Mouse (Mus musculus): ENCODE data around the gene Esyt1. TPM values are rescaled to one million over a fixed set of nuclear protein-coding genes. Genes with fewer than 3 reads are reported as not detected.
A peak's percentile ranks its signal among the peaks of the same experiment; 100 is the strongest.
"Not testable (repeated sequence)": the region's sequence is repeated elsewhere in the genome, so short reads cannot be mapped to it uniquely, and the experiment has no call there.

The Esyt1 gene
- total RNA-seq, 4 experiments from 2014 or later = 16.5 to 17.5 (median 17.1) TPM

- DNase-seq (ENCODE audit: low spot score) = not testable (repeated sequence)
Measured at GRCm38 (mm10) chr10:128505371-128505667, 20.4 kb downstream of the Esyt1 start.

- no peak for DNase-seq (ENCODE audit: low spot score)
Measured at GRCm38 (mm10) chr10:128504641-128505370, 20.9 kb downstream of the Esyt1 start.

DNA sequence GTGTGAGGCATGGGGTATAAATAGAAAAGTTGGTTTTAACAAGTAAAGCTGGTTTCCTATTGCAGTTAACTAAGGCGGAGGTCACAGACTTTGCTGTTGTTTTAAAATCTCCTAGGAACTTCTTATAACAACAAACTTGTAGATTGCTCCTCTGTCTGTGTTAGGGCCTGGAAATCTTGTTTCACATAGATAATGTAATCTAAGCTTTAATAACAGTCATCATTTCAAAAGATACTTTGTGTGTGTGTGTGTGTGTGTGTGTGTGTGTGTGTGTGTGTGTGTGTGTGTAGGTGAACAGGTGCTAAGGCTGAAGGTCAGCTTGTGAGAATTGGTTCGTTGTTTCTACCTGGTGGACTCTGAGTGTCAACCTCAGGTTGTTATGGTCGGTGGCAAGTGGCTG is 21.7 kb downstream of the Esyt1 start:
- no peak for DNase-seq (ENCODE audit: low spot score)

DNA sequence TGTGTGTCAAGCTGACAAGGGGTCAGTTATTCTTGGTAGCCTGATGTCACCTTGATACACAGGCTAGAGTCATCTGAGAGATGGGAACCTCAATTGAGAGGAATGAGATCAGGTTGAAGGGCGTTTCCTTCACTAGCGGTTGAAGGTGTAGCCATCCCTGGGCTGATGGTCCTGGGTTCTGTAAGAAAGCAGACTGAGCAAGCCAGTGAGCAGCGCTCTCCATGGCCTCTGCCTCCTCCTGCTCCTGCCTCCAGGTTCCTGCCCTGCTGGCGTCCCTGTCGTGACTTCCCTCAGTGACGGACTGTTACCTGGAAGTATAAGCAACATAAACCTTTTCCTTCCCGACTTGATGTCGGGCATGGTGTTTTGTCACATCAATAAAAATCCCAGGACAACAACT is 22.1 kb downstream of the Esyt1 start:
- no peak for DNase-seq (ENCODE audit: low spot score)

- DNase-seq (ENCODE audit: low spot score) = peak; percentile 57
Measured at GRCm38 (mm10) chr10:128502341-128502740, 23.3 kb downstream of the Esyt1 start.

GRCm38 (mm10) chr10:128499116-128499671 is 26.5 kb downstream of the Esyt1 start:
- peak; percentile 71 for DNase-seq (ENCODE audit: low spot score)

DNA sequence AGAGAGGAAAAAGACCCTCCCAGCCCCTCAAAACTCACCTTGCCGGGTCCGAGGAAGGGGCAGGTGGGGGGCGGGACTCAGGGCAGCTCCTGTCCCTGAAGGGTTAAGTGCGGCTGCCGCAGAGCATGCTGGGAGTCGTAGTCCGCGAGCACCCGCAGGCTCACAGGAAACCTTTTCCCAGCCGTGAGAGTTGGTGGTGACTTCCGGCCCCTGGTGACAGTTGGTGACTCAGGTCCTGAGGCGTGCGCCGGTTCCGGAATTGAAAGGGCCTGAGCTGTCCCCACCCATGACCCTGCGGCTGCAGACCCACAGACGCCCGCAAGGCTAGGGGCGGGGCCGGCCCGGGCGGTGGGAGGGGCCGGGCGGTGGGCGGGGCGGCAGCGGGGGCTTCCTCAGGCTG is 27.1 kb downstream of the Esyt1 start, which contains the start of gene Myl6b:
Myl6b (minus strand) TSS at position 96 of the 400 bp plus-strand sequence.
- DNase-seq (ENCODE audit: low spot score) = peak; percentile 97

- DNase-seq (ENCODE audit: low spot score) = no peak
Measured at GRCm38 (mm10) chr10:128497134-128497737, 28.4 kb downstream of the Esyt1 start.

- DNase-seq (ENCODE audit: low spot score) = no peak
Measured at GRCm38 (mm10) chr10:128496509-128497077, 29.1 kb downstream of the Esyt1 start.

DNA sequence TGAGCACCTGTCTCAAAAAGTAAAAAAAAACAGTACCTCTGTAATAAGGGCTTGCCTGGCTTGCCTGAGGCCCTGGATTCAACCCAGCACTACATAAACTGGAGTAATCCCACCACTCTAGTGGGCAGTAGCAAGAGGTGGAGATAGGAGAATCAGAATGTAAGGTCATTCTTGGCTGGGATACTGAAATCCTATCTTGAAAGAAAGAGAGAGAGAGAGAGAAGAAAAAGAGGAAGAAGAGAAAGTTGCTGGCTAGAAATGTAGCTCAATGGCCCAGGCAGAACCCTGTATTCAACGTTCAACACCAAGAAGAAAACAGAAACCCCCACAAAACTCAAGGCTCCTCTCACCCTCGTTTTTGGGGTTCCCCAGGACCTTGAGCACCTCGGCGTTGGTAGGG is 29.8 kb downstream of the Esyt1 start:
- DNase-seq (ENCODE audit: low spot score) = no peak

GRCm38 (mm10) chr10:128495270-128495669 is 30.4 kb downstream of the Esyt1 start:
- DNase-seq (ENCODE audit: low spot score) = no peak

GRCm38 (mm10) chr10:128494667-128495245 is 30.9 kb downstream of the Esyt1 start:
- DNase-seq (ENCODE audit: low spot score) = no peak

DNA sequence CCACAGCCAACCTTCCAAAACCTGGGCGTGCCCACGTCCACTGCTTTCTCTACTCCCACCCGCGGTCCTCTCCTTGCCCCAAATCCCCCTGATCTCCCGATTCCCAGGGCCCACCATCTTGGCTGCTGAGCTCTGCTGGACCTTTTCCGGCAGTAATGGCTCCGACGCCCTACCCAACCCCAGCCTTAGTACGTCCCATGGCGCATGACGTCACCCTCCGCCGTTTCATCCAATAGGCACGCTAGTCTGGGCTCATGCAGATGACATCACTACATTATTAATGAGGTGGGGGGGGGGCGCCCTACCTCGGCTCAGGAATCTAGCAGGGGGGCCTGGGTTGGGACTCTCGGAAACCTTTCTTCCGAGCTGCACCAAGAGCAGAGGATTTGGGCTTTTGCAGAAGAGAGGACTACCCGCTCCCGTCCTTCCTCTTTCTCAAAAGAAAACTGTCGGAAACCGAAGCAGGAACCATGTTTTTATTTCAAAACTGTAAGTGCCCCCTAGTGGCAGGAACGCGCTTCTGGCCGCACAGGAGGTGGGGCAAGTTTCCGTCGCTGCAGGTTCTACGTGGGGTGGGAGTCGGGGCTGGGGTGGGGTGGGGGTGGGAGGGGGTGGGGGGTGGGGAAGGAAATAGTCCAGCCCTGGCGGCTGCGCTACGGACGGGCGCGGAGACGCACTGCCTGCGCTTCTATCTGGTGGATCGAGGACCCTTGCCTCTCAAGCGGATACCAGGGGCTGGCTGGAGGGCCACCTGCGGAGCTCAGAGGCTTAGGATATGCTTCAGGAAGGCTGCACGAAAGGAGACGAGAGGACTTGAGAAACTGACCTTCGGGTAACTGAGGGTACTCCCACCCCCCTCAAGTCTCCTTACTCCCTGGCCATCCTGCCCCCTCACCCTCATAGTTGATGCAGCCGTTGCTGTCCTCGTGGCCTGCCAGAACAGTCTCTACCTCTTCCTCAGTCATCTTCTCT is 31.7 kb downstream of the Esyt1 start, which contains the start of gene Myl6:
Myl6 (minus strand) TSS at position 451 of the 972 bp plus-strand sequence.
- peak; percentile 98 for DNase-seq (ENCODE audit: low spot score)

DNA sequence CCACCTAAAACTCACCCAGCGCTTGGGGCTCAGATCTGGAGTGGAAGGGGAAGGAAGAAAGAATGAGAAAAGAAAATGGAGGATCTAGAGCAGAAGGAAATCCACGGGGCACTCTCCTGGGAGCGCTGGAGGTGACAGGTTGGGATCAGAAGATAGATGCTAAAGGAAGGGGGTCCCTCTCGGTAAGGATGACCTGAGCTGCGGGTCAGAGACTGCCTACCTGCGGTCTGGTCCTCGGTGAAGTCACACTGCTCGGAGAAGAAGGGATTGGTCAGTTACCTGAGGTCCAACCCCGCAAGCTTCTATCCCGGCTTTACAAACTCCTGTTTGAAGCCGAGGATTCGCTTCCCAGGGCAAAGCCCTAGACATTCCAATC is 32.4 kb downstream of the Esyt1 start:
- no peak for DNase-seq (ENCODE audit: low spot score)

DNA sequence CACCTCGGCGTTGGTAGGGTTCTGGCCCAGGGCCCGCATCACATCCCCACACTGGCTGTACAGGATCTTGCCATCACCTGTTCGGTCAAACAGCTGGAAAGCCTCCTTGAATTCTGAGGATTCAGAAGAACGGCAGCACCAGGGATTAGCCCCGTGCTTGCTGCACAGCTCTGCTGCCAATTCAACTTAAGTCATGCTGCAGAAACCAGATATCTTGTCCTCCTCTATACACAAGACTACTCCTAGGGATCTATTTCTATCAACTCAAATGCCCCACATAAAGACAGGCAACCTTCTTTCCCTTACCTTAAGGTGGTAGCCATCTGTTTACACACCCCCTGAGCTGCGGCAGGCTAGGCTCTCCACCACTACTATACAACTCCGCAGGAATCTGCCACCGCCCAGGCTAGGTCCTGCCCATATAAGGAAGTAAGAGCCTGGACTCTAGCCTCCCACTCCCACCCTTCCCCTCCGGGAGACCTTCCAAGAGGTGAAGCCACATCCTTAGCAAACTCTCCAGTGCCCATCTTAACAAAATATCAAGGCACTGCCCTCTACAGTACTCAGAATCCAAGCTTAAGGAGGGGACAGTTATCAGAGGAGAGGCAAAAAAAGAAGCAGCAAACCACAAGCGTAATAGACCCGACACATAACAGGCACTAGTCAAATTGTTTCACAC is 32.9 kb downstream of the Esyt1 start:
- DNase-seq (ENCODE audit: low spot score) = peak; percentile 79

DNA sequence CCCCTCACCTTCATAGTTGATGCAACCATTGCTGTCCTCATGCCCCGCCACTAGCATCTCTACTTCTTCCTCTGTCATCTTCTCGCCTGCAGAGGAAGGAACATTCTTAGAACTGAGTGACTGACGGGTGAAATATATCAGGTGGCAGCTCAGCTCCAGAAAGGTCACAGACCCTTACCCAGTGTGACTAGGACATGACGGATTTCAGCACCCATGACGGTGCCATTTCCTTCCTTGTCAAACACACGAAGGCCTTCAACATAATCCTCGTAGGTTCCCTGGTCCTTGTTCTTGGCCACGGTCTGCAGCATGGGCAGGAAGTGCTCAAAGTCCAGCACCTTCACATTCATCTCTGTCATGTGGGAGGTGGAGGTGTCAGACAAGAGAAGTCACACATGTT is 33.6 kb downstream of the Esyt1 start:
- DNase-seq (ENCODE audit: low spot score) = not testable (repeated sequence)

DNA sequence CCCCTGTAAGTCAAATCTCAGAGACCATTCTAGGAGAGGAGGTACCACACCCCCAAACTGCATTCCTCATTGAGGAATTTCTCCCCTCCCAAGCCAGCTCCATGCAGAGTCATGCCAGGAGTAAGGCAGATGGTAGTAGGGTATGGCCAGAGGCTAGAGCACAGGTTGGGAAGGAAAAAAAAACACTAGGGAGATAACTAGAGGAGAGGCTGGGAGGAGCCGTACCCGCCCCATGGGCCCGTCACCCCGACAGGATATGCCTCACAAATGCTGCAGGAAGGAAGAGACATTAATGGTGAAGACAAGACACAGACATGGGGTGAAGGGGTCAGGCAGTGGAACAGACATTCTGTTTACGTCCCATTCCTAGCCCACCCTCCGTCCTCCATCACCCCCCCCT is 34.2 kb downstream of the Esyt1 start:
- no peak for DNase-seq (ENCODE audit: low spot score)

DNA sequence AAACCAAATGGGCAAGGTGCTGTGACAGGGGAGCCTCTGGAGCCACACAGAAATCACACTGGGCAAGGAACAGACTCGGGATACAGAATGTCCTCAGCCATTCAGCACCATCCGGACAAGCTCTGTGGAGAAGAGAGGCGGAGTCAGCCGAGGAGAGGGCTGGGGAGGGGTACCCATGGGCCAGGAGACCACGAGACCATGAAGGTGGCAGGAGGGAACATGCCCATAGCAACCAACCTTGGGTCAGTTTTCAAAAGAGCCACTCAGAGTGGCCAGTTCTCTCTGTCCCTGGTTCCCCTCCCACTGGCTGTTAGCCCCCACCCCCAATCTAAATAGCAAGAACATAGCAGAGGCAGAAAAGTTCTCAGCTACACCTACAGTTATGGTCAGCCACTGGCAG is 34.8 kb downstream of the Esyt1 start:
- no peak for DNase-seq (ENCODE audit: low spot score)

- no peak for DNase-seq (ENCODE audit: low spot score)
Measured at GRCm38 (mm10) chr10:128490232-128490631, 35.4 kb downstream of the Esyt1 start.

DNA sequence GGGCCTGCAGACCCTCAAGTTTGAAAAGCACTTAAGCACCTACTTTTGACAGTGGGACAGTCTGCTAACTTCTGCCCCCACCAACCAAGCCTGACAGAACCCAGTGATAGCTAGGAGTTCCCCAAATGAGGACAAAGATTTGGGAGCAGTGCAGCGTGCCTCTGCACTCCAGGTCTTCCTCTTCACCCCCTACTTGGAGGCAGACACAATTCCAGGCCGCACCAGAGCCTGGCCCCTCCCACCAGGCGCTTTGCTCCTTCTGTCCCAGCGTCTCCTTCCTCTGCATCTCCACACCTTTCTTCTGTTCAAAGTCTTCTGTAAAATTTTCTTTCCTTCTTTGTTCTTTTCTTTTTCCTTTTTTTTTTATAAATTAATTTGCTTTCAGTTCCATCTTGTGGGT is 35.9 kb downstream of the Esyt1 start:
- no peak for DNase-seq (ENCODE audit: low spot score)

- DNase-seq (ENCODE audit: low spot score) = no peak
Measured at GRCm38 (mm10) chr10:128489380-128489779, 36.3 kb downstream of the Esyt1 start.

Data from heart, adult 8-10 months (tissue).